Mouse (Mus musculus): ENCODE data around the gene Dph1.

Dph1 gene

GRCm38 (mm10) chr11:75157037-75157436 is 34.0 kb downstream of the Dph1 start:
- DNase-seq = peak; percentile 59

DNA sequence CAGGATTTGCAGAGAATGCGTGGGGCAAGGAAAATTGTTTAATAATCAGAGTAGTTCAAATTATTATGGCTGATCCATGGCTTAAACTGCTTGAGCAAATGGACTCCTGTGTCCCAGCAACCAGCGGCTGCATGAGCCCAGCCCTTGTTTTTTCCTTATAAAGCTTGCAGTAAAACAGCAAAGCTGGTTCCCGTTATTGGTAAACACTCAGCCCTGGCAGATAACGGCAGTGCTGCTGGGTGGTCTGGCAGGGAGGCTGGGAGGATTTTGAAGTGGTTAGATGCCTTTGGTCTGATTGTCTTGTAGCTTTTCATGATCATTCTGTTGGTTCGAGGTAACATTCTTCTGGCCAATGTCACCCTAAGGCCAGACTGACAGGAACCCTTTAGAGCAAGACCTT is 34.6 kb downstream of the Dph1 start:
- no peak for DNase-seq

- no peak for DNase-seq
Observed at GRCm38 (mm10) chr11:75155985-75156384, 35.1 kb downstream of the Dph1 start.

GRCm38 (mm10) chr11:75154053-75154585 is 36.9 kb downstream of the Dph1 start:
- DNase-seq = no peak

DNA sequence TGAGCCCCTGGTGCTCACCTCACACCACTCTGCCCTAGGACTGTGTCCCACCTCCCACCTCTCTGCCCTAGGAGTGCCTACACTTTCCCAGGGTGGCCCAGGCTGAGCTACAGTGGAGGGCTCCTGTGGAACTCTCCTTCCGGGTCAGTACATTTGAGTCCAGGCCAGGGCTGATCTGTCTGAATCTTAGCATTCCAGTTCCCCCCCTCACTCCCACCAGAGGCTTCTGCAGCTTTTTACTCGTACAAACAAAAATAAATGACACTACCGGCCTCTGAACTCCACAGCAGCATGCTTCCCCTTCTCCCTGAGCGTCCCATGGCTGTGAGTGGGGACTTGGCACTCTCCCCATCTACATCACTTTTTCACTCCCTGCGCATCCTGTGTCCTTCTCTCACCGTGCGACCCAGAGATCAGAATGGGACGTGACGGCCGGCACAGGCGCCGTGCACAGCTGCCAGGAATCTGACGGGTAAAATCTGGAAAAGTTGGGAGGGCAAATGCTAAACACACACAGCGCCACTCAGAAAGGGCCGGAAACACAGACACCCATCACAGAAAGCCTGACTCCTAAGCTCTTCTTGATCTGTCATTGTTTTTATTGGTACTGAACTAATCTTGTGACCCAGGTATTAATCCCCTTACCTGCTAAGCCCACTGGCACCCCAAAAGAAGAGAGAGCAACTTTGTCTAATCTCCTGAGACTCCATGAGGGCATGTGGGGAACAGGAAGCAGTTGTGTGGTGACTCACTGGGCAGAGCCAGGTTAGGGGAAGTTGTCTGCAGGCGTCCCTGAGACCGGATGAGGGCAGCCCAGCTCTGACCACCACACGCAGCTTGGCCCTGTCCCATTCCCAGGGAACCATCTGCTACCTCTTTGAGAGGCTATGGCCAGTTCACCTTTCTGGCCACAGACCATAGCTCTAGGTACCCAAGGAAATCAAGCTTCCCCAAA is 38.2 kb downstream of the Dph1 start:
- DNase-seq = peak; percentile 88

GRCm38 (mm10) chr11:75150346-75150745 is 40.7 kb downstream of the Dph1 start:
- DNase-seq = no peak

- DNase-seq = no peak
Observed at GRCm38 (mm10) chr11:75148332-75149035, 42.6 kb downstream of the Dph1 start.

DNA sequence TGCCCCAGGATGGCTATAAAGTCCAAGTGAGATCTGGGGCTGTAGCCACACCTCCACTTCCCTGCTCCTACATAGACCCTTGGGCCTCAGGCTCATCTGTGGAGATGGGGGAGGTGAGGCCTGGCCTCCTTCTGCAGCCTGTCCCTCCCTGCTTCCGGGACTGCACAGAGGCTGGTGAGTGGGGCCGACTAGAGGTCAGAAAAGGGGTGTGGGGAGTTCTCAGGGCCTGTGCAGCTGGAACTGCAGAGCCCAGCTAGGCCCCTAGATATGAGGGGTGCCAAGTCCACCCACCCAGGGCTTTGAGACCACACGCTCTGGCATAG is 43.2 kb downstream of the Dph1 start:
- DNase-seq = no peak

DNA sequence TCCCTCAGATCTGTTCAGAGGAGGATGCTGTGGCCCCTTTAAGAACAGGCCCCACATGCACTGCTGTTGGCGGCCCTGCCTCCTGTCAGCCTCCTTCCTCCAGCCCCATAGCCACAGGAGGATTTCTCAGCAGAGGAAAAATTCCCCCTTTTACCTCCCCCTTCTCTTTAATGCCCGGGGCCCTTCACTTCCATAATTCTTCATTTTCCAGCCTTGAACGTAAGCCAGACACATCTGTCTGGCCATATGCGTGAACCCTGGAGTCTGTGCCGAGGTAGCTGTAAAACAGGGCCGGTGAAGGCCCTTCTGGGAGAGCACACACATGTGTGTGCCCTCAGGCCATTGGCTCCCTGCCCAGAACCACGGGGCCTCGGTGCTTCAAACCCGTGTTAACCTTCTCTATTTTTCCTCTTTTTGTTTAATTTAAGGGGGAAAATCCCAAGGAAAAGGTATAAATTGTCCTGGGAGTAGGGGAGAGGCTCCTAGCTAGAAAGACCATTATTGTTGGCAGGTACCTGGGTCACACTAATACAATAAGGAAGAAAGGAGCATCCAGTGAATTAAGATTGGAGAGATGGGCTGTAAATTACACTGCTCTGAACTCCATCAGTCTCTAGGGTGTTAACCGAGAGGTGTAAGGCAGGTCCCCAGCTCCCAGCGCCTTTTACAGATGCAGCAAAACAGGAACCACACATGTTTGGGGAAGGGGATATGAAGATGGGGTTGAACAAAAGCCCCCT is 43.8 kb downstream of the Dph1 start:
- peak; percentile 29 for DNase-seq

- DNase-seq = no peak
Observed at GRCm38 (mm10) chr11:75145841-75146240, 45.2 kb downstream of the Dph1 start.

DNA sequence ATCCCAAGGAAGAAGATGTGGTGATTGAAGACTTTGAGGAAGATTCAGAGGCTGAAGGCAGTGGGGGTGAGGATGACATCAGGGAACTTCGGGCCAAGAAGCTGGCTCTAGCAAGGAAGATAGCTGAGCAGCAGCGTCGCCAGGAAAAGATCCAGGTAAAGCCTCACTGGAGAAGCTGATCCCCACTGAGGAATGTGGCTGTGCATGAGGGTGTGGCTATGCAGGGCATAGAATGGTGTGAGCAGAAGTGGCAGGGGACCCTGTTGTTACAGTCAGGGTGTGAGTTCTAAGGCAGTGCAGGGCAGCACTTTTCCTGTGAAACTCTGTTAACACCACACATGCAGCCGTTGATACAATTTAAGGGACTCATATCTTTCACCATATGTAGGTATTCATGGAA is 48.3 kb downstream of the Dph1 start:
- no peak for DNase-seq

DNA sequence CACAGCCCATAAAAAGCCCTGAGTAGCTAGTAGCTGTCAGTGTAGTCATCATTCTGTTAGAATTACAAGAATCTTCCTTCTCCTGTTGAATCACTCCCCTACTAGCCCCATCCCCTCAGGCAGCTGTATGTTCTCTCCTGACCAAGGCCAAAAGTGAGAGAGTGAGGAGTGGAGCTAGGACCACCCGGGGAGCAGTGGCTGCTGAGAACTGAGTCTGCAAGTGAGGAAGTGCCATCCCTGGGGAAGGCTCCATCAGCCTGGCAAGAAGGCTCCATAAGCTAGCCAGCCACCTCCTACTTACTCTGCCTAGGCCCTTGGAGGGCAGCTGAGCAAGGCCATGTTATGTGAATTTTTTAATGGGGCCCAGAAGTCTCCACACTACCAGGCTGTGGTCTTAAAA is 49.1 kb downstream of the Dph1 start:
- DNase-seq = no peak

- no peak for DNase-seq
Observed at GRCm38 (mm10) chr11:75141038-75141437, 50.0 kb downstream of the Dph1 start.

DNA sequence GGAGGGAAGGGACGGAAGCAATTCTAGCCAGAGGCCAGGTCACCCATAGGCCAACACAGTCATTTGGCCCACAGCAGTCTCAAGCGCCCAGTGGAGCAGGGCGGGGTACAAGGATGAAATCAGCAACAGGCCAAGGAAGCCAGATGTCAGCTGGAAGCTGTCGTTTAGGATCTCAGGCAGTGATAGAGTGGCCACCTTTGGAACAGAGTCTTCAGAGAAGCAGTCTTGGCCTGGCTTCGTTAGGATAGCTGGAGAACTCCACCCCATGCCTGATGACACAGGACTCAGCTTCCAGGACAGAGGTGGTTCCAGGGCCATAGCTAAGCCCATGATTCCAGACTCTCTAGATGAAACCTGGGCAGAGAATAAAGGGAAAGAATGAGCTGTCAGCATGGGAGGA is 50.6 kb downstream of the Dph1 start:
- DNase-seq = no peak

GRCm38 (mm10) chr11:75139122-75139963 is 51.7 kb downstream of the Dph1 start:
- no peak for DNase-seq

- DNase-seq = no peak
Observed at GRCm38 (mm10) chr11:75136666-75137398, 54.2 kb downstream of the Dph1 start.

DNA sequence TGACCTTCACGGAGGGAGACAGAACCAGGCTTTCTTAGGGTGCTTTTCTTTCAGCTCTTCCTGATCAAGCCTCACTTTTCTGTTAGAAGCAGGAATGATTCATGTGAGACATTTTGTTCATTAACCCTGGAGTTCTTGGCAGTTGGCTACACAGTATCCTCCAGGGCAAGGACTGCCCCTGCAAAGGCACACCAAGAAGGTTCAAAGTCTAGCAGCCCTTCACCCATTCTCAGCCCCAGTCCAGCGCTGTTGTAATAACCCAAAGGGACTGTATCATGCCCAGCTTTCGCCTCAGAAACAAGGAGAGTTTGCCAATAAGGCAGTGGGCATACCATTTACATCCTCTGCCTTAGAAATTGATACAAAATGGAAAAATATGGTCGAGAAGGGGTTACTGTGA is 55.7 kb downstream of the Dph1 start:
- no peak for DNase-seq

DNA sequence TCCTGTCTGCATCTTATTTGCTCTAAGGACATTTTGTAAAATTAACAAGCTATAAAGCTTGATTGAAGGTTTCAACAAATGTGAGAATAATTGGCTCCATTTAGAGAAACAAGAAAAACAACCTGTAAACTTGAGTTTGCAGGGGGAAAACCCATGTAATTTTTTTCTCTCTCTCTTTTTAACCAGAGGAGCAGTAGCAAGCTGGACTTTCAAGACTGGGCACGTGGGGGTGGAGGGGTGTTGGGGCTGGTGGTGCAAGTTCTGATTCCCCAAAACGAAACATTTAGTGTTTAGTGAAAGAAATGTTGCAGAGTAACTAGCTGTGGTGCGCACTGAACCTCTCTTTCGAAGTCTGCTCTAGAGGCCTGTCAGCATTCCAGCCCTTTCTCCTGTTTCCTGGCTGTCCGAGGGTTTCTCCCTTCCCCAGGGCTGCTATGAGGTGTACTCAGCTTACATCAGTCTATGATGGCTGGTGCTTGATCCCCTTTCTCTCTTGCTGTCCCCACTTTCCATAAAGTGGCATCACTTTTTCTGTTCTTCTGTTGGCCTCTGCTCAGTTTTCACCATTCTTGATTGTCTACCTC is 56.5 kb downstream of the Dph1 start:
- no peak for DNase-seq

- no peak for DNase-seq
Observed at GRCm38 (mm10) chr11:75133951-75134350, 57.1 kb downstream of the Dph1 start.

- DNase-seq = peak; percentile 69
Observed at GRCm38 (mm10) chr11:75133391-75133790, 57.6 kb downstream of the Dph1 start.

DNA sequence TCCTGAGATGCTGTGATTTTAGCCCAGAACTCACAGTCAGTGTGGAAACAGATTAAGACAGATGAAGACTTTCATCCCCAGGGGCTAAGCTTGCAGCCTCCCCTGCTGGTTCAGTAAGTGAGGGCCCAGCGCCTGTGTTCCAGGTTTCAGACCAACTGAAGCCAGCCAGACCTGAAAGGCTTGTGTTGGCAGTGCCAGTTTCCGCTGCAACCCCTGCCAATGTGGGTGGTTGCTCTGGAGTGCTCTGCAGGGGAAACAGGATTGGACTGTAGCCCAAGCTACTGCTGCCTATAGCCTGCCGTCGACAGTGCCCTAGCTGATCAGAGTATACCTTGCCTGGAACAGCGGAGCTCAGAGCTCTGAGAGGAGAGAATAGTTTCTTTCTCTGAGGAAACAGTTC is 58.8 kb downstream of the Dph1 start:
- DNase-seq = peak; percentile 90

Data from cerebellum, adult 9-11 months (tissue).